Mouse (Mus musculus) retina, postnatal 1 day (tissue): Measurements from ENCODE around the gene Syndig1l.

Experiments
- DNase-seq: peaks from one replicate; pipeline ENCODE4 v3.0.0-alpha.2; 2012

Gene Syndig1l

GRCm38 (mm10) chr12:84671646-84672045, 27.0 kb downstream of the Syndig1l start:
- no peak for DNase-seq

- peak; percentile 33 for DNase-seq
Observed at GRCm38 (mm10) chr12:84670555-84670954, 28.1 kb downstream of the Syndig1l start.

- DNase-seq: peak; percentile 76
Observed at GRCm38 (mm10) chr12:84653912-84654311, 44.7 kb downstream of the Syndig1l start.

GRCm38 (mm10) chr12:84650234-84650633, 48.4 kb downstream of the Syndig1l start:
- no peak for DNase-seq

GRCm38 (mm10) chr12:84640654-84641053, 58.0 kb downstream of the Syndig1l start, which contains the start of gene Vrtn:
Gene Vrtn (plus strand): TSS chr12:84641019.
- peak; percentile 45 for DNase-seq

GRCm38 (mm10) chr12:84640253-84640652, 58.4 kb downstream of the Syndig1l start:
- peak; percentile 59 for DNase-seq

GRCm38 (mm10) chr12:84631867-84632266, 66.8 kb downstream of the Syndig1l start:
- no peak for DNase-seq
